Mouse (Mus musculus): ENCODE data around the gene Arhgdia.

The Arhgdia gene

DNA sequence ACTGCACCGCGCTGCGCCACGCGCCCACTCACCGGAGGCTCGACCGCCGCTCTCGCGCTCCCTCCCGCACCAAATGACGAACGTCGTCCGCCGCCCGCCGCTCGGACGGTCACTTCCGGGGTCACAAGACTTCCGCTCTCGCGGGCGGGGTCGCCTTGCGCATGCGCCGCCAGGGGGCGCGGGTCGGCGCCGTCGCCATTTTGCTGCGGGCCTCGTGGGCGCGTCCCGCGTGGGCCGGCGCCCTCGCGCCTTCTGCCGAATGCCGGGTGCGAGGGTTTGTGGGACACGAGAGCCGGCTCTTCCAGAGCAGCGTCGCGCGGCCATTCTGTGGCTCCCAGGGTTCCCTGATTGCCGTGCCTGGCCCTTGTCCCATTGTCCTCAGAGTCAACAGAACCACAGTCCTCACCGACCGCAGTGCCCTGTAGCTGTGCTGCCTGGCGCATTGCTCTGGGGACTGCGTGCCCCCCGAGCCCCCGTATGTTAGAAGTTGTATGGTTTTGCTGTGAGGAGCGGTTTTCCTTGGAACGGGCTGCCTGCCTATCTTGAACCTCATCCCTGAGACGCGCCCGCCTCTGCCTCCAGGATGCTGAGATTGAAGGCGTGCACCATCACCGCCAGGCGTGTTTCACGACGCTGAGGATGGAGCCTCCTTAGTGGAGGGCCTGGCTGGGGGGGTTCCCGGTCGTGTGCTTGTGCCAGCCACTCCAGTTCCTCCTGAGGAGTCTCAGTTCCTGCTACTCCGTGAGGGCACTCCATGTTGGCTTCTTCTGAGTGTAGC is at the start of gene Arhgdia:
TSS of gene Arhgdia (minus strand) at position 135 of the 778 bp plus-strand sequence.
- DNase-seq: peak; percentile 76 to 85

GRCm38 (mm10) chr11:120630401-120630871 is 49.0 kb upstream of the Arhgdia start:
- peak; percentile 86 to 89 for DNase-seq

DNA sequence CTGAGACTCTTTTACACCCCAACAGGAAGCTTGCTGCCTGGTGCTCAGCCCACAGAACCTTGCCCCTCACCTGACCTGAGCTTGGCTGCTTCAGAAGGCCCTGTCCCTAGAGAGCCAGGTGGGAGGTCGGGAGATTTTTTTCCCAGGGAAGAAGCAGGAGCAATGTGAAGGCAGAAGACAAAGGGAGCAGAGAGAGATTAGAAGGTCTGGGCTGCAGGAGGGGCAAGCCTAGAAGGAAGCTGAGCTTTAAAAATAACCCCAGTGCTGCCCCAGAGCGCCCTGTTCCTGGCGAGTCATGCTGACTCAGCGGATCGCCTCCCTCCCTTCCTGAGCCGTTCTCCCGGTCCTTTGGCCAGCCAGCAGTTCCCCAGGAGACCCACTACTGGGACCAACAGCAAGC is 48.5 kb upstream of the Arhgdia start:
- DNase-seq: peak; percentile 67 to 69

DNA sequence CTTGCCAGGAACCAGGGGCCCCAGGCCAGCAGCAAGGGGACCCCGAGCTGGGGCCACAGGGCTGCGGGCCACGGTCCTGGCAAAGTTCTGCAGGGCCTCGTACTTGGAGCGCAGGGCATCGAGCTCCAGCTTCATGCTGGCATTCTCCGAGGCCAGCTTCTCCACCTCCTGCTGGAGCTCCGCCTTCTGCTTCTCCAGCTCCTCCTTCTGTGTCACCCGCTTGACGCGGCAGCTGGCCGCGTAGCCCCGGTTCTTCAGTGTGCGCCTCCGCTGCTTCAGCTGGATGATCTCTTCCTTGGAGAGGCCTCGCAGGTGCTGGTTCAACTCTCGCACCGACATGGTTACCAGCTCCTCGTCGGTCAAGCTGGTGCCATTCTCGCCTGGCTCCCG is 47.9 kb upstream of the Arhgdia start:
- DNase-seq: peak; percentile 74

DNA sequence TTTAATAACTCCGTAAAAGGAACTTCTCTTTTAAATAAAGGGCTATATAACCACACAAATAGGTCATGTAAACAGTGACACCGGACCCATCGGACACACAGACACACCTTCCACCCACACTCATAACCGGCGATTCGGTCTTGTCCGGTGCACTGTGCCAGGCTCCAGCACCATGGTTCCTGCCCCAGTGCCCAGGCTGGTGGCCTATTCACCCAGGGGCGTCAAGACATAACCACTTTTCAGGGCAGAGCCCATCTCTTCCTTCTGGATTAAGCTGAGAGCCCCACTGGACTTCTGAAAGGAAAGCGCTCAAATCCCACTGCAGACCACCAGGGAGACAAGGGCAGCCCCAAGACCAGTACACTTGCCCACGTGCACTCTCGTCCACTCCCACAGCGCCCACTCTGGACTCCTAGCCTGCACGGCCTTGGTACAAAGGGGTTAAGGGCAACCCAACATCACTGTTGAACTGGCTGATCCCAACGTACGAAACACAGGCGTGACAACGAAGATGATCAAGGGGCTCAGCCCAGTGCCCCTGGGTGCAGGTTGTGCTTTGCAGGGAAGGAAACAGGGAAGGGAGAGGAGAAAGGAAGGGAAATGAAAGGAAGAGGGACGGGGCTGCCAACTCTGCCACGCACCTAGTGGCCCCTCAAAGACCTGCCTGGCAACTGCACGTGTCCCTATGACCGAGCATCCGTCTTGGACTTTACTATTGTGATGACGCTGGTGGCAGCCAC is 47.3 kb upstream of the Arhgdia start:
- no peak for DNase-seq

GRCm38 (mm10) chr11:120627468-120628300 is 46.3 kb upstream of the Arhgdia start:
- no peak for DNase-seq

- DNase-seq: no peak
These were observed 45.5 kb upstream of the Arhgdia start for GRCm38 (mm10) chr11:120626785-120627467.

DNA sequence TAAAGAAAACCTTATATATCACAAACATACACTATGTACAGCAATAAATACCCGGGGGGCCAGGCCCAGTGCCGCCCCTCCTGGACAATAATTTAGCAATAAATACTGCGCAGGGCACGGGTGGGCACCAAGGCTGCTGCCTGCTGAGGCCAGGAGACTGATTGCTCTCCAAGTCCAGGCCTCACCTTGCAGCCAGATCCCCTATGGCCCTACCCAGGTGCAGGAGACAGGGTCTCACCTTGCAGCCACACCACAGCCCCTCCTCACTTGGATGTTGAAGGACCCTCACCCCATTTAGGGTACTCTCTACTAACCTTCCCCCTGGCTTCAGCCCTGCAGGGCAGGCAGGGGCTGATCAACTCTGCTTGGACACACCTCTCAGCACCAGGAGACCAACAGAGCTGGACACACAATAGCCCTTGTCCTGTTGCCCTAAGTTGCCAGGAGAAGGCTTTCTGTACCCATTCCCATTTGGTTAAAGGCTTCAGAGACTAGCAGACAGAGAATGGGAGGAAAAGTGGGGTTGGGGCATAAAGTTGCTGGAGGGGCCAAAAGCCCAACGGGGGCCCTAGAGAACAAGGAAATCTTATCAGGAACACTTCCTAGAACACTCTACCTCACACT is 43.8 kb upstream of the Arhgdia start, which contains the start of gene Sirt7:
TSS of gene Sirt7 (minus strand) at position 89 of the 624 bp plus-strand sequence.
- DNase-seq: no peak

- DNase-seq: peak; percentile 84 to 87
These were observed 43.3 kb upstream of the Arhgdia start for GRCm38 (mm10) chr11:120624680-120625111.

- DNase-seq: peak; percentile 64 to 81
These were observed 42.7 kb upstream of the Arhgdia start for GRCm38 (mm10) chr11:120623961-120624679.

DNA sequence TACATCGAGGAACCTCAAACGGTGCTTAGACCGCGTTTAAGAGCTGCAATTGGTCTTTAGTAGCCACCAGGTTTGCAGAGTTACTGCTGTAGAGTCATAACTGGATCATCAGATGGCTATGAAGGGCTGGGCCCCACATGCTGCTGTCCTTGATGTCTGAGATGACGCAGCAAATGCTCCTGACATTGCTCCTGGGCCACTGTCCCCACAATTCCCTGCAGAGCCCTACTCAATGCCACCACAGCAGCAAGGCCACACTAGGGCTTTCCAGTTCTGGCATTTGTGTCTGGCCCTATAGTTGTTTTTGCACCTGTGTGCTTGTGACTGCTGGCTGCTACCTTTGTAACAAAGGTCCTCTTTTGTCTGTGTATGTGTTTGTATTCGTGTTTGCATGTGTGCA is 41.4 kb upstream of the Arhgdia start:
- DNase-seq: no peak

DNA sequence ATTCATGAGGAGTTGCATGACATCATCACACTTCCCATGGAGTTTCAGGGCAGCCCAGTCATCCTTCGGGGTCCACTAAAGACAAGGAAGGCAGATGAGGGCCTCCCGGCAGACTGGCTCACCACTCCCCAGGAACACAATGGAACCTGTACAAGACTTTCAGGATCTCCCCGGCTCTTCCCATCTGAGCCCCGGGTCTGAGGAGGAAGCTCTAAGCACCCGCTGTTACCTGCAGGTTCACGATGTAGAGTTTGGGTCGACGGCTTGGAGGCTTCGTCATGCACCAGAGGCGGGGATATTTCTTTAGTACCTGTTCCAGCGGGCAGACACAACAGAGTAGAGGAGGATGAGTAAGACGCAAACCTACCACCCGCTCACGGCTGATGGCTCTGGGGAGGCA is 38.8 kb upstream of the Arhgdia start:
- no peak for DNase-seq

GRCm38 (mm10) chr11:120618619-120619535 is 37.5 kb upstream of the Arhgdia start:
- DNase-seq: no peak

- peak; percentile 96 for DNase-seq
These were observed 36.2 kb upstream of the Arhgdia start, which contains the start of gene Pcyt2 for GRCm38 (mm10) chr11:120617519-120618112. Pcyt2 (minus strand) TSS chr11:120617936.

DNA sequence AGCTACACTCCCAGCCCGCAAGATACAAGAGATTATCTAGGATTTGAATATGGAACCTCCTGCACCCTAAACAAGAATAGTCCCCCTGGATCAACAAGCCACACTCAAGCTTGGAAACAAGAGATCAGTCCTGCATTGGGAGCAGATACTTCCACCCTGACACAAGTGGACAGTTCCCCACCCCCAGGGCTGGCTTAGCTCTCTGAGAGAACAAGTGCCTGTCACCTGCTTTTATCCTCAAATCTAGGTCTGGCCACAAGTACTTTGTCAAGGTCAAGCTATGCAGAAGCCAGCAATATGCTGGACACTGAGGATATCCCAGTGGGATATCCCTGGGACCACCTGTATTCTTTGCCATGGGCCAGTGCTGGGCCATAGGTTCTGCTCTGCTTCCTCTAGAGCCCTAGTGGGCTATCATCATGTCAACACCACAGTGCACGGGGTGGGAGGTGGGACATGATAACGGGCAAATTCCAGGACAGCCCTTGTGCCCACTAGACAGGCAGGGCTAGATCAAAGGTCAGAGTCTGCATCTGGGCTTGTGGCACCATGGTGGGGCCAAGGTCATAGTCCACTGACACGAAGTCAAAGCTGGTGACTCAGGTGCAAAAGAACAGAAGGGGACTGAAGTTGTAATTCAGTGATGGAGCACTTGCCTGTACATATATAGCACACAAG is 35.3 kb upstream of the Arhgdia start:
- peak; percentile 79 to 84 for DNase-seq

DNA sequence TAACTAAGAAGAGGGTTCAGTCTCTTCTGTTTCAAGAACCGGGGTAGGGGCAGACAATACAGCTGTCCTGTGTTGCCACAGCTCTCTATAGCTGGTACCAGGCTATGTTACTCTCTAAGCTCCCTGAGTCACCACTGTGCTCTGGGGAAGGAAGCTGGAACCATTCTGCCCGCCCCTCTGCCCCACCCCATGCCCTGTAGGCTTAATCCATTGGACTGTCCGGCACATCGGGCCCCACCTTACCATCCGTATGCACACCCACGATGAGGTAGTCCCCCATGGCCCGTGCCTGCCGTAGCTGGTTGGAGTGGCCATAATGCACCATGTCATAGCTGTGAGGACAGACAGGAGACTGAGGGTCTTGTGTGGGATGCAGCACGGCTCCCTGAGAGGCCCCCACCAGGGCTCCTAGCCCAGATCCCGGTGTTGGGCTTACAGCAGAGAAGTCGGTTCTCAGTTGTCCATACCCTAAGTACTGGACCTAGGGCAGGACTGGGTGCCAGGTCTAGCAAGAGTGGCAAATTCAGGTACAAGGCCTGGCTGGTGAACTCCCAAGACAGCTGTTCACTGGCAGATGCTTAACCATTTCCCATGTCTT is 34.3 kb upstream of the Arhgdia start:
- no peak for DNase-seq

GRCm38 (mm10) chr11:120615167-120615566 is 33.7 kb upstream of the Arhgdia start:
- no peak for DNase-seq

DNA sequence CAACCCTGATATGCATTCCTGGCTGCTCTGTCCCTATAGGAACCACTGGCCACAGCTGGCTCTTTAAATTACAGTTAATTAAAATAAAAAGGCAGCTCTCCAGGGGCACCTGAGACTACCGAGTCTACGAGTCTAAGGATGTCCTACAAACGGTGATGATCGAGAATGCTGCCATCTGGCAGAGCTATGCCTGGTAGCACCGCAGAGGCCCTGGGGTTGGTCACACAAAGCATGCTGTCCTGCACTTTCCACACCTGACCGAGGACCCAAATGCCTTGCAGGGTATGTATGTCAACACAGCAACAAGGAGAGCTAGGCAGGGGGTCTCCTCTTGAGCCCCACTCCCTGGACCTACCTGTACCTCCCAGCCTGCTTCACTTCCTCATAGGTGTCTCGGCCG is 32.6 kb upstream of the Arhgdia start:
- DNase-seq: no peak
